Mouse (Mus musculus) ES-Bruce4 (cell line): ENCODE data around the gene Stk39.

Experiments used
- CTCF ChIP-seq: IDR thresholded peaks from one replicate; pipeline ENCODE4 v1.8.1; 2011; ENCODE audit warnings: low read depth, low read length
- EP300 ChIP-seq: IDR thresholded peaks from 2 replicates; pipeline ENCODE4 v1.6.1; 2011; ENCODE audit warnings: low read depth, low read length; ENCODE audit not compliant: insufficient read depth
- POLR2A ChIP-seq: IDR thresholded peaks from one replicate; pipeline ENCODE4 v1.8.1; 2011; ENCODE audit warnings: low read length; ENCODE audit not compliant: insufficient read depth

DNA sequence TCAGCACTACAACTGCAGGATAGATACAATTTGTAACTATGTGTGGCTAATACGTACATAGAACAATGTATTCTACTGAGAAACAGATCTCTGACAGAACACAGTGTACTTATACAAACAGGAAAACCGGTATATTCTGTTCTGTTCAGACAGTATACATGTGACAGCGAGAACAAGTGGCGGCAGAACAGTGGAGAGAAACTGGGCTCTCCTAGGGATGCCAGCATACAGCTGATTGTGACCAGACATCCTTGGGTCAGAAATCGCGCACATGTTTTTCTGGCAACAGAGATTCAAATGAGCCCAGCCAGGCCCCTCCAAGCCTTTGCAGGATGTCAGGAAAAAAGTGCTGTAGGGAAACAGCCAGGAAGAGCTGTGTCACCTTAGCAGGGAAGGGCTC, 100.2 kb downstream of the Stk39 start:
- TF ChIP-seq EP300 (no peak), POLR2A (no peak), CTCF (no peak)
